Mouse (Mus musculus): ENCODE measurements at regions not wholly inside any gene's neighbourhood (a gene's known extent, or its start where the extent isn't known, plus 50 kb on each side); places are given as distances from the start of the nearest gene placed in this dataset.

DNA sequence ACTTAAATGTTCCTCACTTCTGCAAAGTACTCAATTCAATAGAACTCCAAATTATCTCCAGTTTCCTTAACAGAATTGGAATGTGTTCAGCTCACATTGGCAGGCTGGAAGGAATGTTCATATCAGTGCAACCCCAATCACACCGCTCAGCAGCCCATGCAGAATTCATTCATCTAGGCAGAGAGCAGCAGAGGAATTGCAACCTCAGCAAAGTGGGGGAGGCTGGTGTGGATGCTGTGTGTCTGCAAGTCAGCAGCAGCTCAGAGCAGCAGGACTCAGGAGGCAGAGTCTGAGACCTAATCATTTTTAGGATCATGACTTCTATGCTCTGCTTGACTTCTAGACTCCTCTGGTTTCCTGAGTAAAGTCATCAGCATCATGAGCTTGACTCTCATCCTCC is 100.7 kb upstream of the Chrna7 start:
- DNase-seq (ENCODE audit: low spot score): no peak

DNA sequence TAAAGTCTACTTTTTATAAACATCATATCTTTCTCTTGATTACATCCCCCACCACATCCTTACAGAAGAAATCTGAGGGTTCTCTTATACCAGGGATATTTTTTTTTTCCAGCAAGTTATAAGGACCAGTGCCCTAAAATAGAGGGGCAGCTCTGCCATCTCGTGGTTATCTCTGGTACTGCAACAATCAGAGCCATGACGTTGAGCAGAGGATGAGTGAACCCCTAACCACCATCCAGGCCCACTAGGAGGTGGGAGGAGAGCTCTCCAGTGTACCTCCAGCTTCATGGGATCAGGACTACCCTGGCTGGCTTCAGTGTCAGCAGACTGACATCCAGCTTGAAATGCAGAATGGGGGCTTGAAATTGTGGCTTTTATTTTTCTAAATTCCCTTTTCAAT is 107.2 kb upstream of the Chrna7 start:
- DNase-seq (ENCODE audit: low spot score): peak; percentile 55

DNA sequence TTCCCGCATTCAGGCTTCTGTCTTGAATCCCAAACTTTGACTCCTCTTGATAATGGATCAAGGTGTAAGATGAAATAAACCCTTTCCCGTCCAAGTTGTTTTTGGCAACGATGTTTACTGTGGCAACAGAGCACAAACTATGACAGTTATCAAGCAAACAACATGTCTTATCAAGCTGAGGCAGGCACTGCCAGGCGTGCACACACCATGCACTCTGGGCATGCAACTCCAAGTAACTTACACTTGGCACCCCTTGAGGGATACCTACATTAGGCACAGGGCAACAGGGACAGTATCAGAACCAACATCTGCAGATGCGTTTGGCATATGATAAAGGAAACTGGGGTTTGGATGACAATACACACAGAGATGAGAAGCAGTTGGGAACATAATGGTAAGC is 108.8 kb upstream of the Chrna7 start:
- DNase-seq (ENCODE audit: low spot score): no peak

DNA sequence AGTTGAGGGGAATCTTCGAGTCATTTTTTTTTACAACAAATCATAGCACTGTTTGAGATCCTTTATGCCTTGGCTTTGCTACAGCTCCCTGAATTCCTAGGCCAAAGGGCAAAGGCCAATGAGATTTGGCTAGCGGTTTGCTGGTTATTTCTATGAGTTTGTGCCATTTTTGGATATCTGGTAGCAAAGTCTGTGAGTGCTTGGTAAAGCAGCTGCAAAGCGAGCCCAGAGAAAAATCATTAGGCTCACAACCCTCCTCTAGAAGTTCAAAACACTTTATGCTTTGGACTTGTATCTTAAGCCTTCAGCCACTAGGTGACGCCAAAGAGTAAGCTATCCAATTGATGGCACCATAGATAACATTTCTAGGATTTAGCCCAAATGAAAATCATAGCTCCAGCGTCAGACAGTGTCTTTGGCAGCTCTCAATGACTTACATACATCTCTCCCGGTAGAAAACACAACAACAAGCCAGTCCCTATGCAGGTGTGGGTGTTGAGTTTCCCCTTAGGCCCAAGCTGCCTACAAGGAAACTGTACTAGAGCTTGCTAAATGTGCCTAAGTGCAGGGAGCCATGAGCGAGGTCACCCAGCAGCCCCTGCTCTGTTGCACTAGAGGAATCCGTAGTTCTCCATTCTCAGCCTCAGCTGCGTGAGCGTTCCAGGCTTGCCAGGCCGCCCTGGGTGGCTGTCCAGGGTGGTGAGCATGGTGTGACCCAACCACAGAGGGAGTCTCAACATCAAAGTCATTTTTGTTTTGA is 109.8 kb upstream of the Chrna7 start:
- DNase-seq (ENCODE audit: low spot score): peak; percentile 68

DNA sequence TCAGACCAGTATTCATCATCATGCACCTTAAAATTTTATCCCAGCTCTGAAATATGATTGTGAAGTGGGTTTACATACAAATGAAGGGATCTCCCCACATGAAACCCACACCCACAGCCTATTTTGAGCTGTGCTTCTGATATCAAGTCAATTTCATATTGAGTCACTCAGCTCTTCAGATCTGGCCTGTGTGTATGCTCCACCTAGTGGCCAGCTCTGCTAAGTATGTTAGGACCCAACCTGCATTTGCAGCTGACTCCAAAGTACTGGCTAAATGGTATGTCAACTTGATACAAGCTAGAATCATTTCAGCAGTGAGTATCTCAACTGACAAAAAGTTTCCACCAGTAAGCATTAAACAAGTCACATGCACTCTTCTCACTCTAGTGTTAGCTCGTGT is 109.4 kb upstream of the Otud7a start:
- DNase-seq (ENCODE audit: low spot score): no peak

DNA sequence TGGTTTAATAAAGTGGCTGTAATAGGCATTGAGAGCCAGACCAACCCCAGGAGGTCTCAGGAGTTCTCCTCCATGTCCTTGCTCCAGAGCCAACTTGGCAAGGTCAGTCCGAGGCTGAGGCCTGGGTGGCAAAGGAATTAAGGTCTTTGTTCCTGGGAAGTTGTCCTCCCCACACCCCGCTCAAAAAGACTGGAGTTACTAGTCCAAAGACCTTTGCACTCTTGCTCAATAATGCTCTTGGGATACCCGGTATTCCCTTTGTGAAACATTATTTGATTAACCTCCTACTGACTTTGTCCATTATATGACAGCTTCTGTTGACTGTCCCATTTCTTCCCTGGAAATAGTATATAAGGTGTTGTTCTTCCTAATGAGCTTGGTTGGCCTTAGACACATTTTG is 108.5 kb upstream of the Otud7a start:
- DNase-seq (ENCODE audit: low spot score): no peak

DNA sequence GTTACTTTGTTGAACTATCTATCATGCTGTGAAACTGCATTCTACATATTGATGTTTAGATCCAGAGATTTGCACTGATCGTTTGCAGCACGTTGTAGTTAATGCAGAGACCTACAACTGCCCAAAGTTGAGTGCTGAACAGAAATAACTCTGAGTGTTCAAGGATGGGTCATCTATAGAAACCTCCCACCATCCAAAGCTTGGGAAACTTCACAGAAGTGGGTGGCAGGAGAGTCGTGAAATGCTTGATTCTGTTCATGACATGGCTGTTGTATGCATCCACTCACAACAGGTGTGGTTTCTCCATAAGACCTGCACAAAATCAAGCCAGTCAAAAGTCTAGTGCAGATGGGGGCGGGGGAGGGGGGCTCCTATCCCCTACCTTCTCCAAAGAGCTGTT is 102.8 kb upstream of the Otud7a start:
- no peak for DNase-seq (ENCODE audit: low spot score)

DNA sequence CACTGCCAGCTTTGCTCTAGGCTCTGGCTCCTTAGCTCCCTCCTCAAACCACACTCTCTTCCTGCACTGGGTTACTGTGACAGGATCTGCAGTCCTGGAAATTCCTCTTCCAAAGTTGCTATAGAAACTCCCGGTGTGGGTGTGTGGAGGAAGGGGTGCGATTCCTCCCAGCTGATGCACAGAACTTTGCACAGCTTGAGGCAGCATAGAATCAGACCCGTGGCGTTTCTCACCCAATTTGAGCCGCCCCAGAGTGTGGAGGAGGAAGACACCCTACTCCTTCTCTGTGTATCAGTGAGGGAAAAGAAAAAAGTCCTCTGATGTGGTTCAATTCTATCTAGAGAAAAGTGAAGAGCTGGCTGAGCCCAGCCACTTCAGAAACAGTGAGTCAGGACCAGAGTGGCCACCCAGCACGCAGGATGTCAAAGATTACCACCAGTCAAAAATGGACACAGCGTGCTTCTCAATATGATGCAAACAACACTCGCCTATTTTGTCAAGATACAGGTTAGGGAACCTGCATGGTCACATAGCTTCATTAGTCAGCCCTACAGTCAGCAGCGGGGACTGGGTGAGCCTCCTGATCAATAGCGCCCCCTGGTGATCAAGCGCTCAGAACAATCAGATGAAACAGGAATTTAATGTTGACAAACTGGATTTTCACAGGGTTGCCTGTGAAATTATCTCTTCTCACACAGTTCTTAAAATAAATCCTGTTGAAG is 98.7 kb upstream of the Otud7a start:
- DNase-seq (ENCODE audit: low spot score): peak; percentile 55

DNA sequence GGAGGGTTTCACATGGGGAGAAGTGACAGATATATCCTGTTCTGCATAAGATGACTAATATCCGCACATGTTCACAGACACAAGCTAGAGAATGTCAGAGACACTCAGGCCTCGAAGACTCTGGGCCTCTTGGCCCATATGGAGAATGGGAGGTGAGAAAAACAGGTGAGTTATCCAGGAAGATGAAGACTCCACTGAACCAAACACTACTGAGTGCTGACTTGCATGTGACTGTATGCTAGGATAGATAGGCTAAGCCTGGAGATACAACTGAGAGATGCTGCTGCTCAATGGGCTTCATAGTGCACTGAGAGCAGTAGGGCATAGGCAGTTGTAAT is 98.2 kb upstream of the Otud7a start:
- DNase-seq (ENCODE audit: low spot score): no peak
